ENCODE assay signal across 7 mouse cellular contexts in genomic region chr12:115803675-115804074, GRCm38 (mm10).
A peak's percentile ranks its signal among the peaks of the same experiment; 100 is the strongest.
DNase-seq lines count a peak whose midpoint lies in the region.

No protein-coding gene starts in this region.

- peak; percentile 7 to 19 for DNase-seq in B cell, adult 2 months
- peak; percentile 19 to 38 for DNase-seq in CD8-positive naive resting alpha-beta T cell, adult 2 months (ENCODE audit: low read depth in 2 of 2, low spot score in 2 of 2)
- DNase-seq in adrenal gland, postnatal 10 days: peak; percentile 0
- DNase-seq in induced T-regulatory cell, adult 2 months (ENCODE audit: low read depth): peak; percentile 30
- DNase-seq in naive thymus-derived CD4-positive, alpha-beta T cell, adult 2 months (ENCODE audit: low read depth): peak; percentile 66
- DNase-seq in thymus, adult 18-20 months: peak; percentile 4 to 18
- peak; percentile 60 for DNase-seq in thymus, postnatal 14 days

Comparison
In these comparisons a context has a peak if more than half of its experiments do, and no peak if none do; other contexts are left out.
1. Peak in every context shown above with its lines: DNase-seq.
2. DNase-seq: peak in every context shown above with its lines; median percentile 66 in naive thymus-derived CD4-positive, alpha-beta T cell, adult 2 months; 60 in thymus, postnatal 14 days; 30 in induced T-regulatory cell, adult 2 months; 28 in CD8-positive naive resting alpha-beta T cell, adult 2 months; 13 in B cell, adult 2 months; 11 in thymus, adult 18-20 months; 0 in adrenal gland, postnatal 10 days.